Mouse (Mus musculus): ENCODE measurements around the gene Eif2a.

Eif2a gene

DNA sequence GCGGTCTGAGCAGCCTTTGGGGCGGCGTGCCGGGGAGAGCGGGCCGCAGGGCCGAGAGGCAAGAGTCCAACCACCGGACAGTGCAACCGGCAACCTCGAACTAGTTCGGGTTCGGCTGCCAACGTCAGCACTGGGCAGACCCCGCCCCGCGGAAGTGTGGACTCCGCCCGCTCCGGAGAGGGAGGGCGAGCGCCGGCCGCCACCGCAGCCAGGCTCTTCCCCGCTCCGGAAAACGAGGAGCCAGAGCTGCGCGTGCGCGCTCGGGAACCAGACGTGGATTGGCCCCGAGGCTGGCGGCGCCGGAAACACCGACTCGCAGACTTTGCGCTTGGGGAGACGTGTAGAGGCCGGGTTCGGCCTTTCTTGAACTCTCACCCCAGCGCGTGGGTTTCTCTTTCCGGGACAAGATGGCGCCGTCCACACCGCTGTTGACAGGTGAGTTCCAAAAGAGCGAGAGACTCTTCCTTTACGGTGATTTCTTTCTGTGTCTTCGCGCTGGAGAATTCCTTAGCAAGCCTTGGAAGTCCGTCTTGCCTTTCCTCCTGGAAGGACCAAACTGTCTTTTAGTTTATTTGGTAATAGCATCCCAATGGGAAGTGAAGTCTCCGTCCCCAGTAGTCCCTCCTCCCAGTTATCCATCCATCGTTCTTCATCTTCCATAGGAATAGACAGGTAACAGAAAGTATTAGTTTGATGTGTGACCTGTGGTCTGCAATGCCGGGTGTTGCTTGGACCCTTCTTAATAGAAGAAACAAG, at the start of gene Eif2a, which contains the start of gene Serp1:
Eif2a (plus strand) TSS at position 170 of the 756 bp plus-strand sequence.
Serp1 (minus strand) TSS at position 241 of the 756 bp plus-strand sequence.
- peak; percentile 98 for DNase-seq

DNA sequence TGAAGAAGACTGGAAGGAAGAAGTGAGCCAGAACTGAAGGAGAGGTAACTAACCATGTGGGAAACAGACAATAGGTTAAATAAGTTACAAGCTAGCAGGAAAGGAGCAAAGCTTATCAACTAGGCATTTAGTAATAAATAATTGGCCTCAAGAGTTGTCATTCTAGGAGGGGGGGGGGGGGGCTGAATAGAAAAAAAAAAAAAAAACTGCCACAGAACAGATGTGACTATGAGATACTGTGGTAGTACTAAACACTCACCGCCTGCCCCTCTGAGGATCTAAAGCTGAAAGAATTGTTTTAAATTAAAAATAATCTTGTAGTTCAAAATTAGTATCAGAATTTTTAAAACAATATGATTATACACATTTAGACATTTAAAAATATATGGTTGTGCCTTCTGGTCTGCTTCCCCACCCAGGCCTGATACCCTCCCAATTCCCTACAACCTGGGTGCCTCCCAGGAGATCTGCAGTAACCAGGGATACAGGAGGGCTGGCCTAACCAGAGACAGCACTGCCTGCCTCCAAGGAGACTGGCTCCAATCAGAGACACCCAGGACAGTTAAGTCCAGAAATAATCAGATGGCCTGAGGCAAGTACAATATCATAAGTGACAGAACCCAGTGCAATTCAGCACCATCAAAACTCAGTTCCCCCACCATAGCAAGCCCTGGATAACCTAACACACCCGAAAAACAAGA, 46.7 kb upstream of the Eif2a start:
- no peak for DNase-seq

DNA sequence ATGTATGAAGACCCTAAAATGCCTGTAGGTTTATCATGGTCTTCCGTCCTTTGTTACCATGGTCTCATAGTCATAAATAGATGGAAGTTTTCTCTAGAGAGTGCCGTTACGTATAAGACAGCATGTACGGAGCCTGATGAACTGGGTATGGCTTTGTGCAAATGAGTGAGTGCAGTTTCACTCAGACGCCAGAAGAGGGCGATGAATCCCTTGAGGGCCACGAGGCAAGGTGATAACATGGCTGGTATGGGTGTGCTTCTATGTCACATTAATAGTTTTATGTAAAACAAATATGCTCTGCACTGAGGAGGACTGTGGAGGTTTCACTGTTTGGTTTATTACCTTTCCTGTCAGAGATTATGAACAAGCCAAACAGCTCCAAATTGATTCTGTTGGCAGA, 39.7 kb upstream of the Eif2a start:
- DNase-seq: no peak

DNA sequence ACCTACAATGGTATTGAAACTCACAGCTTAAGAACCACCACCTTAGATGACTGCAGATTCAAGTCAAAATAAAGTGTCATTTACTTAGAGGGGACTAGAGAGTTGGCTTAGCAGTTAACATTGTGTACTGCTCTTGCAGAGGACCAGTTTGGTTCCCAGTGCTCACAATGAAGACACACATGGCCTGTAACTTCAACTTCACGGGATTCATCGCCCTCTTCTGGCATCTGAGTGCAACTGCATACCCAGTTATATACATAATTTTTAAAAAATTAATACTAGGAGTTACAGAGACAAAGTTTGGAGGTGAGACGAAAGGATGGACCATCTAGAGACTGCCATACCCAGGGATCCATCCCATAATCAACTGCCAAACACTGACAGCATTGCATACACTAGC, 38.5 kb upstream of the Eif2a start:
- no peak for DNase-seq

DNA sequence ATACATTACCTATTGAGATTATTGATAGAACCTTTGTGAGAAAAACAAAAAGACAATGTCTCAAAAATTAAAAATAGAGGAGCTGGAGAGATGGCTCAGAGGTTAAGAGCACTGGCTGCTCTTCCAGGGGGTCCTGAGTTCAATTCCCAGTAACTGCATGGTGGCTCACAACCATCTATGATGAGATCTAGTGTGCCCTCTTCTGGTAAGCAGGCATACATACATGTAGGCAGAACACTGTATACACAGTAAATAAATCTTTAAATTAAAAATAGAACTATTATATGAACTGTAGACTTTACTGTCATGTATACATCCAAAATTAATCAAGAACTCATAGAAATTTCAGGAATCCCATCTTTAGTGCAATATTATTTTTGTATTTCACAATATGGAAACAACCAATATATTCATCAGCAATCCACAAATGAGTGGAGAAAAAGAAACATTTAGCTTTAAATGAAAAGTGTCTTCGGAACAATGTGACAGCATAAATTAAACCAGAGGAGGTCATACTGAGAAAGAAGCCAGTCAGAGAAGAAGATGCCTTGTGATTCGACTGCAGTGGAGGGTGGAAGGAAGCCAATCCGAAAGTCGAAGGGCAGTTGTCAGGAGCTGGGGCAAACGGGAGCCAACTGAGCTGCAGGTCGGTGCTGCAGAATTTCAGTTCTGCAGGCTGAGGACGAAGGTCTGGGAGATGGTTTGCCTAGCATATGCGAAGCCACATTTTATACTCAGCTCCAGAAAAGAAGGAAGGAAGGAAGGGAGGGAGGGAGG, 37.4 kb upstream of the Eif2a start:
- DNase-seq: no peak

DNA sequence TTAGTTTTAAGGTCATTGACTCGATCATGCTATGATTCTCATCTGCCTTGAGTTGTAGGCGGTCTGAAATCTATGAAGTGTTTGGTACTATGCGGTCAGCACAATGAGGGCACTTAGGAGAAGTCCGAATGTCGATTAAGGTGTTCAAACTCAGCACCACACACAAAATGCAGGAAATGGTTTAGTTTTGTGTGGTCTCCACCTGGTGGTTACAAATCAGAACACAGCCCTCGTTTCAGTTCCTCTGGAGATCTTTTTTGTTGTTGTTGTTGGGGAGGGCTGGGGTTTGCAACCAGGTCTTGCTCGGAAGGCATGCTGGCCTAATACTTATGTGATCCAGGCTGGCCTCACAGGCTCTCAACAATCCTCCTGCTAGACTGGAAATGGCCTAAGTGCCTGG, 34.8 kb upstream of the Eif2a start:
- DNase-seq: peak; percentile 17

DNA sequence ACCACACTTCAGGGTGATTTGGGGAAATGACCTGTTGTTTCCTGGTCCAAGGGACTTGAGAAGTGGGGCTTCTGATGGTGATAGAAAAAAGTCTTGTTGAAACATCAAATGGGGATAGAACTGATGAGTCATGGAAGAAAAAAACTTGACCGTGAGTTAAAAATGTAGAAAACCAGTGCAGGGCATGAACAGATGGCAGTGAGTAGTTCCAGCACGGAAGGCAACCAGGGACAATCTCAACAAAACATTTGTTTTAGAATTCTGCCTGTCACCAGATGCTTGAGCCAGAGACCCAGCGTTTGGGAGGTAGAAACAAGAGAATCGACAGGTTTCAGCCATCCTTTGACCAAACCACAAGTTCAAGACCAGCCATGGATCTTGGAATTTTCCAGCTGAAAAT, 32.0 kb upstream of the Eif2a start:
- DNase-seq: no peak

DNA sequence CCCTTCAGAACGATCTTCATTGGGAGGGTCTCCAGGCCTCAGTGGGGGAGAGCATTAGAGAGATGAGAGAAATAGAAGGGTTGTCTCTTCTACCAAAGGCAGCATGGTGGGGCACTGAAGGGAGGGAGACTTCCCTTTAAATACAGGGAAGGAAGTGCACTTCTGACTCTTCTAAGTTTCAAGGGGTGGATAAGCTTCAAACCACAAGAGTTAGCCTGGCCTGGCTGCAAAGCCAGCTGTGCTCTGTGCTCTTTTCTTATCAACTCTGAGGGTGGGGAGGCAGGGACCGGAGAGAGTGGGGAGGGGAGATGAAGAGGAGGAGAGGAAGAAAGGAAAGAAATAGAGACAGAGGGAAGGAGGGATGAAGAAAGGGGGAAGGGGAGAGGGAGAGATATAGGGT, 23.7 kb upstream of the Eif2a start:
- DNase-seq: no peak

DNA sequence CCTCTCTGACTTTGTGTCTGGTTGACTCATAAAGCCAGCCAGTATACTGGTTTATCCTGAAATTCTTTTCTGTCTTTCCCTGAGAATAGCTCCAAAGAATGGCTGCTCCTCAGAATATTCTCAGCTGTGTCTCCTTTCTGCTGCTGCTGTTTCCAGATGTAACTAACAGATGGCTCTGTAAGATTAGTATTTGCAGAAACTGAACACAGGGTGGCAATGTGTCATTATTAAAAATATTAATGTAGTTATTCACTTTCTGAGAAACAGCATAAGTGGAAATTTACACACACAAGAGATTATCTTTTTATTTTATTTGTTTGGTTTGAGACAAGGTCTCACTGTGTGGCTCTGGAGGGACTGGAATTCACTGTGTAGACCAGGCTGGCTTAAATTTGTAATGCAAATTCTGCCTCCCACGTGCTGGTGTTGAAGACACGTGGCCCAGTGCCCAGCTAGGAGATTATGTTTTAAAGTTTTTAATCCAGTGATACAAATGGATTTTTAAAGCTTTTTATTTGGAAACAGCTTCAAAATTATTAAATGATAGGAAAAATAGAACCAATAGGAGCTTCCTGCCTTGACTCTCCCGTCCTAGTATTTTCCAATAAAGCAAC, 21.8 kb upstream of the Eif2a start:
- DNase-seq: no peak

DNA sequence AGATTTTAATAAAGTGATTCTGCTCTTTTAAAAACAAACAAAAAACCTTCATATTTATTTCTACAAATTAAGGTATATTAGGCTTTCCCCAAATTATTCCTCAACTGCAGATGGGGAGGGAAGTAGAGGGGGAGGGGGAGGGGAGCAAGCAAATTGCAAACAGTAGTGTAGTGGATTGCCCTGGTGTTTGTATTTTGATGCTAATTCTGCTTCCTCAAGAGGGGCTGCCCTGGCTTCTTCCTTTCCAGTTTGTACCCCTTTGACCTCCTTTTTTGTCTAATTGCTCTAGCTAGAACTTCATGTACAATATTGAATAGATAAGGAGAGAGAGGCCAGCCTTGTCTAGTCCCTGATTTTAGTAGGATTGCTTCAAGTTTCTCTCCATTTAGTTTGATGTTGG, 20.9 kb upstream of the Eif2a start:
- no peak for DNase-seq

DNA sequence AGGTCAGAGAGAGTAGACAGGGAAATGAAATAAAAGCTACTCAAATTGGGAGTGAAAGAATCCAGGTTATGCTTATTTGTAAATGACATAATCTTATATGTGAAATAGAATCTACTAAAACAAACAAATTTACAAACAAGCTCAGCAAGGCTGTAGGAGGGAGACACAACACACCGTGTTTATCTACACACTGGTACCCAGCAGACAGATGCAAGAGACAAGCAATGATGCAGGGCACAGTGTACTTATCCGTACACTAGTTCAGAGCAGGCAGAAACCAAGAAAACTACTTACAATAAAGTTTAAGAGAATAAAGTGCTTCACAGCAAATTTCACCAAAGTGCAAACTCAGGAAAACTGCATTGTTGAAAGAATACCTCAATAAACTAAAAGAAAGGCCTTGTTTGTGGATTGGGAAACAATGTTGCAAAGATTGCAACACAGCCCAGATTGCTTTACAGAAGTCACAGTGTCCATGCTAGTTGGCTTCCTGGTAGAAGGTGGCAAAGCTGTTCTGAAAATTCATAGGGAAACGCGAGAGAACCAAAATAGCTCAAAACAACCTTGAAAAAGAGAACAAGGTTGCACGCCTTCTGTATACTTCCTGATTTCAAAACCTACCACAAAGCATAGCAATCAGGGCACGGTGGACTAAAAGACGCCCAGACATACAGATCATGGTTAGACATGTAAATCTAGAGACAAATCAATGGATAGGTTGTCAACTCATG, 17.4 kb upstream of the Eif2a start:
- no peak for DNase-seq

DNA sequence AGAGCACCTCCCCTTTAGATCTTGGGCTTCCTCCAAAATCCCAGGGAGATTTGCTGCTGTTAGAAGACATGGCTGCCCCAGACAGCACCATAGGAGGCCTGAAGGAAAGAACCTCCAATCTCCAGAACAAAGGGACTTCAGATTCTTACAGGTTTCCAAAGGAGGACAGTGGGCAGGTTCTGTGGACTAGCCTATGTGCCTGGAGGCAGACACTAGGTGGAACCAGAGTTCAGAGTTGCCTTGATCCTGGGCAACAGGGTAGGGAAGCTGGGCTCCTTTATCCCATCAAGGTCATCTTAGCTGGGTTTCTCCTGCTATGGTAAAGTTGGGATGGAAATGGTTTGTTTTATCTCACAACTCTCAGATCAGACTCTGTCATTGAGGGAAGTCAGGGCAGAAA, 14.0 kb upstream of the Eif2a start:
- DNase-seq: no peak

DNA sequence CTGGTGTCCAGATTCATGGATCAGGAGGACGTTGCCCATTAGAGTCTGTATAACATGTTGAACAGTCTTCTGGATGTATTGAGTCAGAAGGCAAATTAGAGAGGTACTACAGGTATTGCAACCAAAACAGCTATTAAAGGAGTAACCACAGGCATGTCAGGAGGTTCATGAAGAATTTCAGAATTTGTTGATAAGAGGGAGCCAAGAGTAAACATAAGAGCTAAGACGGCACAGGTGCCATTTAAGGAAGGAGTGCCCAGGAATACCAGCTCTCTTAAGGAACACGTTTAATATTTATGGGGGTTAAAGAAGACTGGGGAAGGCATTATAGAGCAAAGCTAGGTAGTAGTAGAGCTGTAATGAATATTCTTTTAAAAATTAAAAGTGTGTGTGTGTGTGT, 12.9 kb upstream of the Eif2a start:
- no peak for DNase-seq

DNA sequence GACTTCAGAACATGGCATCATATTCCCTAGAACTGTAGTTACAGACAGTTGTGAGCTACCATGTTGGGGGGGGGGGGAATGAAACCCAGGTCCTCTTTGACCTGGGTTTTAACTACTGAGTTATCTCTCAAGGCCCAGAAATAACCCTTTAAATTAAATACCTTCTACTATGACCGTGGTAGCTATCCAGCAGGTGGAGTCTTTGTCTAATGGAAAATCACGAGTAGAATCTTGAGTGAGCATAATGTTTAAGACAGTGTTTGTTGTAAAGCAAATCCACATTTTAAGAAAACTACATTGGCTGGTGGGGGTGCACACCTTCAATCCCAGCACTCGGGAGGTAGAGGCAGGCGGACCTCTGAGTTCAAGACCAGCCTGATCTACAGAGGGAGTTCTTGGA, 12.1 kb upstream of the Eif2a start:
- DNase-seq: no peak

DNA sequence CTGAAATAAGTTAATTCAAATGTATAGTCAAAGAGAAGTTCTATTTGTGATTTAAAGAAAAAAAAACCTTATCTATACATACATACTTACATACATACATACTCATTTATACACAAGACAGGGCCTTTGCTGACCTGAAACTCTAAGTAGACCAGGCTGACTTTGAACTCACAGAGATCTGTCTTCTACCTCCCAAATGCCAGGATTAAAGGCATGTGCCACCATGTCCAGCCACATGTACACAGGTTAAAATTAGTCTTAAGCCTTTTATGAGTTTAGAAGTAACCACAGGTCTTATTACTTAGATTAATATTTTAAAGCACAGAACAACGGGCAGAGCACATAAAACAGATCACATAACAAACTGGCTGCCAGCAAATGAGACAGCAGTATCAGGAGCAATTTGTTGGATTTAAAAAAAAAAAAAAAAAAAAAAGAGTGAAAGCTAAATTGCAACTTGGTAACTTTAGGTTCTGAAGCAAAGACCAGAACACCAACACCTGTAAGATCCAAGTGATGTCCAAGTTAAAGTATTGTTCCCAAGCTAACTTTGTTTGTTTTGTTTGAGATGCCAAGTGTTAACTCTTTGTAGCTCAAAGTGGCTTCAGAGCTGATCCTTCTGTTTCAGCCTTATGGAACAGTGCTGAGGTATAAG, 9.5 kb upstream of the Eif2a start:
- no peak for DNase-seq

DNA sequence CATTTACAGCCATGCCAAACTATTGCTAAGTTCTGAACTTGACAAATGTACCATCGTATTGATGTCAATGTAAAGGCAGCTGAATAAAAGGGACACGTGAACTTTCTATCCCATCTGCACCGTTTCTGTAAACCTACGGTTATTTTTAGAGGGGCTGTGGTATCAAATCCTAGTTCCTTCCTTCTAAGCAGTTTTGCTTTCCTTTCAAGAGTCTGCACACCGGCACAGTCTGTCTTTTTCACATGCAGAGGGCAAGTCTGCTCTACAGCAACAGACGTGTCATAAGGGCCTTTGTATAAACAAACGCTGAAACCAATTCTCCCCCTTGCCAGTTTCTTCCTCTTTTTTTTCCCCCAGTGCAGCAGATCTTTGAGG, 9.0 kb upstream of the Eif2a start:
- no peak for DNase-seq

DNA sequence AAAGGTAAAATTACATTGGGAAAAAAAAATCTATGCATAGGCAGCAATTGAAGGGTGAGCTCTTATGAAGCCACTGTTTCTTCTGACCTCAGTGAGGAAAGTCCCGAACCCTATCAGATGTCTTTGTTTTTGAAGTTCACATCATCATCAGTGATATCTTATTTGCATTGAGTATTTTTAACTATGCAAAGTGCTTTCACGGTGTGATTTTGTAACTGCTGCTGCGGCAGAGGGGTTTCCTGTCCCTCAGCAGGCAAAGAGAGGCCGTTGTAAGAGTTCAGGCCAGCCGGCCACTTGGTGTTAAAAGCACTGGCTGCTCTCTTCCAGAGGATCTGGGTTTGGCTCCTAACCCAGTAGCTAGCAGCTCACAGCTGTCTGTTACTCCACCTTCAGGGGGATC, 8.4 kb upstream of the Eif2a start:
- DNase-seq: no peak

DNA sequence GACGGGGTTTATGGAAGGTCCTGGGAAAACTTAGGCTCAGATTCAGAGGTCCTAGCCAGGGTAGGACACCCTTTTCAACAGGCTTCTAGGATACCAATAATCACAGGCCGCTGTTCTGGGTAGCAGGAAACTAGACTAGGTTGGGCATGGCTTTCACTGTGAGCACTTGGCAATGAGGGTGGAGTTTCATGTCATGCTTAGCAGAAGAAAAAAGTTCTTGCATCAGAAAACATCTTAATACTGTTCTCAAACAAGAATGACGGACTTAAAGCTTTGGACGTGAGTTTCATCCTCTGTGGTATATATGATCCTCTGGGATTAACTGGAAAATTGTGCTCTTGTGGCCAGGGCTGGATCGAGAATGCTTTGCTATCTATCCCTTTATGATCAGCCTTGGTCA, 7.8 kb upstream of the Eif2a start:
- no peak for DNase-seq

DNA sequence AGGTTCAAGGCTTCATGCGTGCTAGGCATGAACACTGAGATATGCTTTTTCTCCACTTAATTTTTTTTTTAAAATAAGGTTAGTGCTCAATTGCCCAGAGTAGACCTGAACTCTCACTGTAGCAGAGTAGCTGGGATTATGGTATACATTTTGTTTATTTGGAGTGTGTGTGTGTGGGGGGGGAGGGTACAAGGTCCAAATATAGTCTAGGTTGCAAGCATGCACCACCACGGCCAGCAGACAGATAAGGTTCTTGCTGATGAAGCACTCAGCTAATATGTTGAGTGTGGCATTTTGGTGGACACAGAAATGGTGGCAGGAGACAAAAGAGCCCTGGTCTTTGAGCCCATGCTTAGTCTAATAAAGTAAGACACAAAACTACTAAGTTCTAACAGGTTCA, 6.7 kb upstream of the Eif2a start:
- DNase-seq: no peak

DNA sequence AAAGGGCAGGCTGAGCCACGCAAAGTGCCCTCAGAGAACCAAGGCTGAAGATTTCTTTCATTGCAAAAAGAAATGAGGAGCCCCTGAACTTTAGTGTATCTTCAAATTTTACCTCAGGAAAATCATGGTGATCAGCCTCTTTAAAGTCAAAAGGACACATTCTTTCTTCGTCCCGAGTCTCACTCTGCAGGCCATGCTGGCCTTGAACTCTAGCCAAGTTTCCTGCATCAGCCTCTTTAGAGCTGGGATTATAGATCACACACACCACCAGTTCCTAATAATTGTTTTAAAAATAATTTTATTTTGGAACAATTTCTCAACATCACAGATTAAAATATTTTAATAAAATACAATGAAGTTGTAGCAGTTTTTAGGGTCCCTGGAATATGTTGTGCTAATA, 6.1 kb upstream of the Eif2a start:
- no peak for DNase-seq

DNA sequence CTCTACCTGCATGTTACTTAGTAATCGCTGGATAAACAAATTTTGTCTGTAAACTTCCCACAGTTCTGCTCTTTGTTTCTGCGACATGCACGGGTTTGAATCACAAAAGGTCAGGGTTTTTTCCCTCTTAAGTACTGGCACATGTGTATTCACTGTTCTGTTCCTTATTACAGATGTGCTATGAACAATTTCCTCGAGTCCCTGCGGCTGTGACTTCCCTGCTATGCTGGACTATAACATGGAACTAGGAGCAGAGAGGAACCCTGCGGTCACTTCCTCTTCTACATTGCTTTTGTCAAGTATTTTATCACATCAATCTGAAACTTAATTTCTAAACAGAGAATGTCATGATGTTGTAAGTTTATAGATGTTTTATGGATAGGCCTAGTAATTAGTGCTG, 5.3 kb upstream of the Eif2a start:
- no peak for DNase-seq

DNA sequence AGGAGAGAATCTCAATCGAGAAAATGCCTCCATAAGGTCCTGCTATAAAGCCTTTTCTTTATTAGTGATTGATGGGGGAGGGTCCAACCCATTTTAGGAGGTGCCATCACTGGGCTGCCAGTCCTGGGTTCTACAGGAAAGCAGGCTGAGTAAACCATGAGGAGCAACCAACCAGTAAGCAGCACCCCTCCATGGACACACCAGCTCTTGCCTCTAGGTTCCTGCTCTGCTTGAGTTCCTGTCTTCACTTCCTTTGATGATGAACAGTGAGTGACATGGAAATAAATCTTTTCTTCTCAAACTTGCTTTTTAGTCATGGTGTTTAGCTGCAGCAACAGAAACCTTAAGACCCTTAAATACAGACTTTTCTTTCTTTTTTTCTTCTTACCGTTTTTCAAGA, 4.3 kb upstream of the Eif2a start:
- DNase-seq: no peak
